Mouse (Mus musculus): Measurements from ENCODE around the gene Zfp871. TPM values are rescaled to one million over a fixed set of nuclear protein-coding genes. Genes with fewer than 3 reads are reported as not detected.

Gene Zfp871
- 46.3 and 50.3 TPM in 2 replicates for polyA plus RNA-seq (2015; fragmentation: Nextera tagmentation; extraction: Ambion mirVana)

DNA sequence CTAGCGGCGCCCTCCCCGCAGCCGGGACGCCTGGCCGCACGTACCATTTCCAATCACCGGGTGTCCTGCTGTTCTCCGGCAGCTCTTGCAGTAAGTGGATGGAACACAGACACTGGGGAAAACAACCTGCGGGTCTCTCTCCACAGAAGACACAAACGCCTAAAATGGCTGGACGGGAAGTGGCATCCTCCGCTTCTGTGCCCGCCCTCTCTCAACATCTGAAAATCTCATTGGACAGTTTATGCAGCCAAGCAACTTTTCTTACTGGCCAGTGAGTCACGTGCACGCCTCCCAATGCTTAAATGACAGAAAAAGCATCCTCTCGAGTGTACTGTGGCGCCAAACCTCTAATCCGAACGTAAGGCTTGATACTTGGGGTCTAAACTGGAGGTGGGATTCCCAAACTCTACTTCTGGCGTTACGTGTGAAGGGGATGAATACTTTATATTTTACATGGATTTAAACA is at the start of gene Zfp871:
Gene Zfp871 (minus strand): TSS at position 194 of the 466 bp plus-strand sequence.
- peak; percentile 99 for ATAC-seq (ENCODE audit: low FRiP score, low read depth)
- Histone ChIP-seq H3K27ac (peak within 1 kb of the TSS; percentile 90), H3K36me3 (peaks cover 23% of the 10 kb centered on the region), H3K4me2 (replicated peaks) (peak within 1 kb of the TSS; percentile 74), H3K9me3 (0 out of 2 replicates have a peak, but pooled peaks cover 4% of the 10 kb centered on the region), H3K9ac (peak within 1 kb of the TSS; percentile 97), H3K4me3 (peak within 1 kb of the TSS; percentile 89), H3K27me3 (no peaks in the 10 kb centered on the region), H3K4me1 (peaks cover 17% of the 10 kb centered on the region)
- under 1% methylated on average over 21 of the region's 22 CpGs for WGBS

DNA sequence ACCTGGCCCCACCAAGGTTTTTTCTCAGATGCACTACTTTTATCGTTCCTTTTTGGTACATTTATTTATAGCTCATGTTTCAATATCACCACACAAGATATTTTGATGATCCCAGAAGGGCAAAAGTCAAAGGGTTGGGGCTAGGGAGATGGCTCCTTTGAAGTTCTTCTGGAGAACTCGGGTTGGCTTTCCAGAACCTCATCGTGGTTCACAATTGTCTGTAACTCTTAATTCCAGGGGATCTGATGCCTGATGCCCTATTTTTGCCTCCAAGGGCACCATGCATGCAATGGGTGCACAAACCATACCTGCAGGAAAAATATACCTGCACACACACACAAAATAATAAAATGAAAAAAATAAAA is 42.3 kb upstream of the Zfp871 start:
- H3K27me3 ChIP-seq = no peaks in the 10 kb centered on the region
- ATAC-seq (ENCODE audit: low FRiP score, low read depth) = no peak
- H3K27ac ChIP-seq = peak overlapping the region; percentile 65; the same call in 1 of the 2 replicates
- no peaks in the 10 kb centered on the region for H3K9me3 ChIP-seq
- H3K9ac ChIP-seq = peak overlapping the region; percentile 95; the same call in 1 of the 2 replicates
- WGBS = 41% methylated on average over 3 of the region's 3 CpGs
- H3K36me3 ChIP-seq = peaks cover 19% of the 10 kb centered on the region
- H3K4me2 ChIP-seq (replicated peaks) = peak overlapping the region; percentile 85
- H3K4me3 ChIP-seq = peak overlapping the region; percentile 84
- H3K4me1 ChIP-seq = peaks cover 8% of the 10 kb centered on the region

DNA sequence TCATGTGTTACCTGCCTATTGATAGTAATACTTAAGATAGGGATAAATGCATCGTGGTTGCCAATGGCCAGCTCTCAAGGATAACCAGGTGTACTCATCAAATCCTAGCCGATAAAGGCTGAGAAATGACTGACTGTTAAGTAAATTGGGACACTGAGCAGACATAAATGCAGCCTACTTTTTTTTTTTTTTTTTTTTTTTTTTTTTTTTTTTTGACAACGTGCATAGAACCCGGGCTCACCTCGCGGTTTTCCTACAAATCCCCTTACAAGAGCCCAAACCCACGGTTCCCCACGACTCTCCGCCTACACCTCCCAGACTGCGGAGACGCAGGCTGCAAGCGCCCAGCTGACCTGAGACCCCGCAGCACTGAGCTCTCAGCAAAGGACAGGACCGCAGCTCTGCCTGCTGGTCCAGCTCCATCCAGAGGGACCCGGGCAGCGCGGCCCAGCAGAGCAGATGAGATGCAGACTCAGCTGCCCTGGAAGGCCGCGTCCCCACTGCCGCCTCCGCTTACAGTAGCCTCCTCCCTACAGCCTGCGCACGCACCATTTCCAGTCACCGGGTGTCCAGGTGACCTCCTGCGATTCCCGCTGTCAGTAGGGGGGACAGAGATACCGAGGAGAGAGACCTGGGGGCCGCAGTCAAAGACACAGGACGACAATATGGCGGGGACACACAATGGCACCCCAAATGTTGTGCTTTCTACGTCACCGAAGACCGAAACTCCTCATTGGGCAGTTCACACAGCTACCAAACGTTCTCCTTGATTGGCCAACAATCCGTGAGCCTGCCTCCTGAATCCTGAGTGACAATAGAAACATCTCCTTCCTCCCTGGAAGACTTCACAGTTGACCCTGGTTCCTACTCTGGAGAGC is 41.7 kb upstream of the Zfp871 start, which contains the start of gene Zfp799:
Gene Zfp799 (minus strand): TSS at position 722 of the 878 bp plus-strand sequence.
- H3K4me2 ChIP-seq (replicated peaks) = peak within 1 kb of the TSS; percentile 85
- peak; percentile 99 for ATAC-seq (ENCODE audit: low FRiP score, low read depth)
- H3K36me3 ChIP-seq = peaks cover 25% of the 10 kb centered on the region
- H3K9ac ChIP-seq = peak within 1 kb of the TSS; percentile 95
- H3K27ac ChIP-seq = peak within 1 kb of the TSS; percentile 65
- H3K27me3 ChIP-seq = no peaks in the 10 kb centered on the region
- peak within 1 kb of the TSS; percentile 84 for H3K4me3 ChIP-seq
- WGBS = 2% methylated on average over 35 of the region's 35 CpGs
- H3K4me1 ChIP-seq = peaks cover 8% of the 10 kb centered on the region
- H3K9me3 ChIP-seq = no peaks in the 10 kb centered on the region

DNA sequence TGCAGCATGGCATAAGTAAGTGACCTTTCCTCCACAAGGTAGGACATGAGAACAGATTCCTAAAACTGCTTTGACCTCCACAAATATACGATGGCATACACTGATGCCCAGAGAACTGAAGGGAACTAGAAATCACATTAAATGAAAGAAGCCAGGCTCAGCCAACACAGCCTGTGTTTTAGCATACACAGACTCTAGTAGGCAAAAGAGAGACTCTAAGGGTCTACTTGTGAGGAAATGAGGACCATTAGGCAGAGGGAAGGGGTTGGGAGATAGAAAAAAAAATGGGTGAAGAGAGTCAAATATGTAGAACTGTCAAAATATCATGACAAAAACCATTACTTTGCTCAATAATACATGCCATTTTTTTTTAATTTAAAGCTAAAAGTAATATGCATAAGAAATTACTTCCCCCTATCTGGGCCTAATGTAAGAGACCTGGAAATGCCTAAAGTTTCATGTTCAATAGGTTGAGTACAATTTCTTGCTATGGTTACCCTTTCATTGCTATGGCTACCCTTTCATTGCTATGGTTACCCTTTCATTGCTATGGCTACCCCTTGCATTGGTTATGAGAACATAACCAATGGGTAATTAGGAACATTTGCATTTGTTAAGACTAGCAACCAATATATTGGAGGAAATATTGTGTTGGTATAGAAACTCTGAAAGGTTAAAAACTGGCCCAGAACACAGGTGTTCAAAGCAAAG is 28.1 kb upstream of the Zfp871 start:
- Histone ChIP-seq H3K9ac (no peak overlapping the region), H3K4me2 (replicated peaks) (no peak overlapping the region), H3K27me3 (no peaks in the 10 kb centered on the region), H3K27ac (no peak overlapping the region), H3K4me3 (no peak overlapping the region), H3K9me3 (no peaks in the 10 kb centered on the region), H3K4me1 (no peaks in the 10 kb centered on the region), H3K36me3 (peaks cover 48% of the 10 kb centered on the region)
- WGBS = 97% methylated on average over 1 of the region's 1 CpGs
- ATAC-seq (ENCODE audit: low FRiP score, low read depth) = no peak

DNA sequence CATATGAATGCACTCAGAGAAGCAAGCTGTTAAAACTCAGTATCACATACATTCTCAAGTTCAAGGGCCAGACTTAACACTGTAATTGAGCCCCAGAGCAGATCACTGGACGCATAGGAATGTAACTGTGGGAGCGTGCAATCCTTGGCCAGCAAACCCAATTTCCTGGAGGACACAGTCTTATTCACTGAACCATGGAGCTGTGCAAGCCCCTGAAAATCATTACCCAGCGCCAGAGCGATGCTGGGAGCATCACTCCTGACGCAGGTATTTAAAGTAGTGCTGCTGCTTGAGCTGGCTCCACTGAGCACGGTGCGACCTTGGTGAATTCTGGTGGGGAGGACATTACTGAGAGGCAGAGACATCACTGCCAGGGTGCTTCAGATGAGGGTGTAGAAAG is 26.0 kb upstream of the Zfp871 start:
- Histone ChIP-seq H3K36me3 (peaks cover 30% of the 10 kb centered on the region), H3K27me3 (no peaks in the 10 kb centered on the region), H3K4me2 (replicated peaks) (no peak overlapping the region), H3K9me3 (no peaks in the 10 kb centered on the region), H3K4me1 (peaks cover 5% of the 10 kb centered on the region; the same call in 1 of the 2 replicates), H3K27ac (no peak overlapping the region), H3K9ac (no peak overlapping the region), H3K4me3 (no peak overlapping the region)
- WGBS = 84% methylated on average over 7 of the region's 7 CpGs
- ATAC-seq (ENCODE audit: low FRiP score, low read depth) = no peak

DNA sequence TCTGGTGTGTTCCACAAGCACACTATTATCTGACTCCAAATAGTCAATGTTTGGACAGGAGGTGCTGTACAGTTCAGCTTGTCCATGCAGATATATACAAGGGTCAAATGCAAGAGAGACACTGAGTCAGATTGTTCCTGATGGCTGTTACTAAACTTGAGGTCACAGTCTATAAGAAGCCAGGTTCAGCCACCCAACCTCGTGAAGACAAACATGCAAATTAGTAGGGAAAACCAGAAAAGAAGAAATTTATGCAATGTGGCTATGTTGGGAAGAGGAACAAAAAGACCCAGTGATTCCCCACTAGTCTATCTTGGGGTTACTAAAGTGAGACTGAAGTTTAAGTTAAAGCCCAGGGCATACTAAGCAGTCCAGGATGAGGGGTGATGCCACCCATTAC is 22.6 kb upstream of the Zfp871 start:
- Histone ChIP-seq H3K27ac (no peak overlapping the region), H3K4me2 (replicated peaks) (no peak overlapping the region), H3K9ac (no peak overlapping the region), H3K4me3 (no peak overlapping the region), H3K9me3 (no peaks in the 10 kb centered on the region), H3K4me1 (peaks cover 9% of the 10 kb centered on the region; the same call in 1 of the 2 replicates), H3K27me3 (no peaks in the 10 kb centered on the region), H3K36me3 (peaks cover 6% of the 10 kb centered on the region)
- WGBS = 41% methylated on average over 1 of the region's 1 CpGs
- ATAC-seq (ENCODE audit: low FRiP score, low read depth) = no peak

DNA sequence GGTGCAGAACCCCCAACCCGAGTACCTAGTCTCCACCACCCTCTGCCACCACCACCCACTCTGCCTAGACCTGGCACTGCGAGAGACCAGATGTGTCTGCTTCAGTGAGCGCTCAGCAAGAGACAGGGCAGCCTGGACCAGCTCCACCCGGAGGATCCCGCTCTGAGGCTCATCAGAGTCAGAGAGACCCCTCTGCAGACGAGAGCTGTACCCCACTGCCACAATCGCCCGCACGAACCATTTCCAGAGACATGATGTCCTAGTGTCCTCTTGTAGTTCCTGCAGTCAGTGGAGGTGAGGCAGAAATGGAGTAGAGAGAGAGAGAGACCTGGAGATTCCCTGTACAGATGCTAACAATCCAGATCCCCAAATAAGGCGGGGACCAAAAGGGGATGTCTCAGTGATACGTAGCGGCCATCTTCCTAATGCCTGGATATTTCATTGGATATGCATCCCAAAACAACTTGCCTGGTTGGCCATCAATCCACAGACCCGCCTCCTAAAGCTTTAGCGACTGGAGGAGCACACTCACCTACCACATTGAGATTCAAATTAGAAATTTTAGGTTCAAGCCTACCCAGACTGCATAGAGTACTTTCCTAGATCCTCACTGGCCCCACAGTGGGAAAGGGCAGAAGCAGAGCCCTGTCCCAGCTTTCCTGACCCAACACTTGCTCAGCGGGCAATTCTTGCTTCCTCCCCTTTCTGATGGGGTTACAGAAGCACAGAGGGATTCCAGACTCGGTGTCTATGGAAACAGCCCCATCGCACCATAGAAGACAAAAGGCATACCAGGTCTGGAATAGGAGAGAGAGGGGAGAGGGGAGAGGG is 21.7 kb upstream of the Zfp871 start, which contains the start of gene Zfp811:
Gene Zfp811 (minus strand): TSS at position 388 of the 831 bp plus-strand sequence.
- Histone ChIP-seq H3K4me2 (replicated peaks) (peak within 1 kb of the TSS; percentile 74), H3K9me3 (no peaks in the 10 kb centered on the region), H3K36me3 (peaks cover 1% of the 10 kb centered on the region), H3K4me3 (peak within 1 kb of the TSS; percentile 54), H3K27ac (no peak within 1 kb of the TSS), H3K27me3 (no peaks in the 10 kb centered on the region), H3K4me1 (peaks cover 9% of the 10 kb centered on the region; the same call in 1 of the 2 replicates), H3K9ac (peak within 1 kb of the TSS; percentile 72)
- ATAC-seq (ENCODE audit: low FRiP score, low read depth) = peak; percentile 87
- whole genome bisulfite sequencing = 2% methylated on average over 17 of the region's 17 CpGs

DNA sequence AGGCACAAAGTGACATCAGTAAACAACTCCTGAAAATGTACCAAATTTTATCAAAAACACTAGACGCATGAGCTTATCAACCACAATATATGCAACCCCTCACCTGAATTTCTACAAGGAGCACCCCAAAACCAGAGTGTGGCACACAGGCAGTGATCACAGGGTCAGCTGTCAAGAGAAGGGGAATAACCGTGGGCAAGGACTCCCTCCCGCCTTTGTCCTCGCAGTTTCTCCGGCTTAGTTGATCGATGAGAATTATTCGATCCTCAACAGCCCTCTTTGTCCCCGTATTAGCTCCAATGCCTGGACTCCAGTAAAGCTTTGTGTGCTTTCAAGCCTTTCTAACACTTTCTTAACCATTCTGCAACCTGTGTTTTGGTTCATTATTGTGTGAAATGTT is 20.8 kb upstream of the Zfp871 start:
- peak overlapping the region; percentile 72 for H3K9ac ChIP-seq
- no peak overlapping the region for H3K27ac ChIP-seq
- H3K4me1 ChIP-seq = peaks cover 9% of the 10 kb centered on the region; the same call in 1 of the 2 replicates
- H3K9me3 ChIP-seq = no peaks in the 10 kb centered on the region
- WGBS = 13% methylated on average over 8 of the region's 8 CpGs
- H3K4me2 ChIP-seq (replicated peaks) = peak overlapping the region; percentile 74
- ATAC-seq (ENCODE audit: low FRiP score, low read depth) = no peak
- H3K36me3 ChIP-seq = no peaks in the 10 kb centered on the region
- peak overlapping the region; percentile 54 for H3K4me3 ChIP-seq
- H3K27me3 ChIP-seq = no peaks in the 10 kb centered on the region

DNA sequence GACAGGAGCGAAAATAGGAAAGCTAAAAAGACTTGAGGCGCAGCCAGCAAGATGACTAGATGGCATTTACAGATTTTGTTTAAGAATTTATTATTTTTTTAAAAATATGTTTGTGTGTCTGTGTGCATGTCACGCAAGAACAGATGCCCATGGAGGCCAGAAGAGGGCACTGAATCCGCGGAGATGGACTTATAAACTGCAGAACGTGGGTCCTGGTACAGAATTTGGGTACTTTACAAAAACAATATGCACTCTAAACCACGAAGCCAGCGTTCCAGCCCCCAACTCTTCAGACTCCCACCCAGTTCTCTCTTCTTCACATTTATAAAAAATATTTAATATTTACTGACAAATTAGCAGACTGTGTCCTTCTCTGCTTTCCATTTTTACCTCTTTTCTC is 1.2 kb upstream of the Zfp871 start:
- peaks cover 12% of the 10 kb centered on the region for H3K36me3 ChIP-seq
- H3K27me3 ChIP-seq = no peaks in the 10 kb centered on the region
- no peak overlapping the region for H3K9ac ChIP-seq
- peaks cover 17% of the 10 kb centered on the region for H3K4me1 ChIP-seq
- no peak overlapping the region for H3K27ac ChIP-seq
- peak overlapping the region; percentile 89; the same call in 1 of the 2 replicates for H3K4me3 ChIP-seq
- ATAC-seq (ENCODE audit: low FRiP score, low read depth) = no peak
- H3K4me2 ChIP-seq (replicated peaks) = peak overlapping the region; percentile 74
- WGBS = 82% methylated on average over 8 of the region's 8 CpGs
- H3K9me3 ChIP-seq = no peaks in the 10 kb centered on the region

DNA sequence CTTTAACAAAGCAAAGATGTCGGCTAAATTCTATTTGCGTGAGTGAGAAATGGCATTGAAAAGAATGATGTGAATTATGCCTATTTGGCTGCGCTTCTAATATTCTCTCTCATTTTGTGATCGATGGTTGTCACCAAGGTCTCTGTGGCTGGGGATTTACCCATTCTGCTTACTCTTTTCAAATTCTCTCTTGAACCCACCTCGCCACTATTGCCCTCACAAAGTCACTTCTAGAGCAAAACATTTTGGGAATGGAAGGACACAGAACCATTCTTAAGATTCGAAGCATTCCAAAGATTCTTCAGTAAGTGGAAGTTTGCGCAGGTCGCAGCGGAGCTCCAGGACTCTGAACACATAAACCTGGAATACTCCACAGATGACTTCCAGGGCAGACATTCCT is 489 bp upstream of the Zfp871 start:
- Histone ChIP-seq H3K9me3 (0 out of 2 replicates have a peak, but pooled peaks cover 1% of the 10 kb centered on the region), H3K4me2 (replicated peaks) (peak overlapping the region; percentile 74), H3K27me3 (no peaks in the 10 kb centered on the region), H3K27ac (peak overlapping the region; percentile 90; the same call in 1 of the 2 replicates), H3K4me3 (peak overlapping the region; percentile 89), H3K36me3 (peaks cover 19% of the 10 kb centered on the region), H3K4me1 (peaks cover 17% of the 10 kb centered on the region), H3K9ac (peak overlapping the region; percentile 54)
- no peak for ATAC-seq (ENCODE audit: low FRiP score, low read depth)
- 10% methylated on average over 9 of the region's 9 CpGs for WGBS

DNA sequence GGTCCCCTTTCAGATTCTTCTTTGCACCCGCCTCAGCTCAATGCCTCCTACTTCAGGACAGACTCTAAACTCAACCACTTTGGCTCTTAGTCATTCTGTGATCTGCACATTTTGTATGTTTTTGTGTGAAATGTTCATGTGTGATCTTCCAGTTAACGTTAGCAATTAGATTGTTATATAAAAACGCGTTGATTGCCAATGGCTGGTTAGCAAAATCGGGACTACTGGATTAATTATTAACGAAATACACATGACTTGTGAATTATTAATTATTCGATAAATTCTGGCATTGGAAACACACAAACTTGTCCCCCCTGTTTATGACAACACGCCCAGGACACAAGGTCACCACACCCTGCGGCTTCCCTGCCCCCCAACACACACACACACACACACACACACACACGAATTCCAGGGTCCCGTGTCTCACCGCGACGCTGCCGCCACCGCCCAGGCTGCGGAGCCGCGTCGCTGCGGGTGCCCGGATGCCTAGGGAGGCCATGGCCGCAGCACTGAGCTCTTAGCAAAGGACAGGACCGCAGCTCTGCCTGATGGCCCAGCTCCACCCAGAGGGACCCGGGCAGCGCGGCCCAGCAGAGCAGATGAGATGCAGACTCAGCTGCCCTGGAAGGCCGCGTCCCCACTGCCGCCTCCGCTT is 522 bp downstream of the Zfp871 start:
- Histone ChIP-seq H3K36me3 (peaks cover 25% of the 10 kb centered on the region), H3K9ac (peak overlapping the region; percentile 97), H3K27ac (peak overlapping the region; percentile 90), H3K9me3 (0 out of 2 replicates have a peak, but pooled peaks cover 4% of the 10 kb centered on the region), H3K4me1 (peaks cover 17% of the 10 kb centered on the region), H3K27me3 (no peaks in the 10 kb centered on the region), H3K4me2 (replicated peaks) (peak overlapping the region; percentile 74), H3K4me3 (peak overlapping the region; percentile 89)
- peak; percentile 84 for ATAC-seq (ENCODE audit: low FRiP score, low read depth)
- WGBS = 2% methylated on average over 30 of the region's 31 CpGs

All from limb, embryonic 13.5 days (tissue).